Mouse (Mus musculus): Measurements from ENCODE around the gene Gins3. TPM values are rescaled to one million over a fixed set of nuclear protein-coding genes. Genes with fewer than 3 reads are reported as not detected.
A peak's percentile ranks its signal among the peaks of the same experiment; 100 is the strongest.

Gene Gins3
- total and polyA plus RNA-seq, 3 experiments, result 14.0 to 14.4 TPM; not detected in 1

DNA sequence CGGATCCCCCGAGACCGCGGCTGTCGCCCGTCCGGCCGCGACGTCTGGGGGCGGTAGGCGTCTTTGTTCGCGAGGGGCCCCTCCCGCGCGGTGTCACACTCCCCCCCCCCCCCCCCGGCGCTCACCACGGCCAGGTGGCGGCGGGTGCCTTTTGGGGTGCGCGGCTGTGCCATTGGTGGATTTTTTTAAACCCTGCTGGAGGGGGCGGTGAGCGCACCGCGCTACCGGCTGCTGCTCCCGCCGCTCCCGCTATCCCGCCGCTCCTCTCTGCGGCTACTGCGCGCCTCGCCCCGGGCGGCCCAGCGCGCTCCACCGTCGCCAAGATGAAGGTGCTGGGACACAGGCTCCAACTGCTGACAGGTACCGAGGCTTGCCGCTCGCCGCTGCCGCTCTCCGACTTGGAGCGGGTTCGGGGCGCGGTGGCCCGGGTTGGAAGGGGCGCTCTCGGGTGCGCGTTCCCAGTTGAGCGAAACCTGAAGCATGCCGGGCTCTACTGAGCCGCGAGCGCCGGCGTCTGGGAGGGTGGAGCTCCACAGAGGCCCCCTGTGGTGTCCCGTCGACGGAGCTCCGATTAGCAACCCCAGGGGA lies 44.9 kb downstream of the Gins3 start:
- H3K9ac ChIP-seq (ENCODE audit: control insufficient read depth, low read depth, low read length, poor library complexity, severe bottlenecking), result no peak overlapping the region
- H3K27me3 ChIP-seq (ENCODE audit: control insufficient read depth in 1 of 2, insufficient read depth in 2 of 2, low read length in 2 of 2), result peaks cover 6 to 32% of the 10 kb centered on the region in 2 experiments; a peak in 3 of 4 replicates
- no peak for TF ChIP-seq CTCF (IDR thresholded peaks at IDR 0.05 in 2 of 3, conservative IDR thresholded peaks at IDR 0.05 in 1 of 3; ENCODE audit: control insufficient read depth in 1 of 3, insufficient read depth in 1 of 3, low read depth in 2 of 3, low read length in 3 of 3, poor library complexity in 1 of 3, severe bottlenecking in 1 of 3)
- no peak for TF ChIP-seq MAZ (IDR thresholded peaks at IDR 0.05; ENCODE audit: low read depth, low read length)
- TF ChIP-seq EP300 (IDR thresholded peaks at IDR 0.05; ENCODE audit: low read depth in 1 of 2, low read length in 2 of 2), result no peak
- no peak for TF ChIP-seq ZNF384 (IDR thresholded peaks at IDR 0.05; ENCODE audit: low read depth, low read length)
- H3K27ac ChIP-seq (ENCODE audit: control insufficient read depth, low read depth, low read length), result no peak overlapping the region
- H3K36me3 ChIP-seq (ENCODE audit: control insufficient read depth in 1 of 2, insufficient read depth in 2 of 2, low read length in 2 of 2), result no peaks in the 10 kb centered on the region
- peaks cover 0 to 7% of the 10 kb centered on the region in 2 experiments; a peak in 1 of 4 replicates for H3K4me1 ChIP-seq (ENCODE audit: control insufficient read depth in 1 of 2, insufficient read depth in 2 of 2, low read length in 2 of 2)
- no peaks in the 10 kb centered on the region for H3K9me3 ChIP-seq (replicated peaks; ENCODE audit: insufficient read depth, low read length)
- peak; percentile 8 for DNase-seq (ENCODE audit: low read depth, low spot score)
- peak overlapping the region; percentile 7 to 11; a peak in 1 of 4 replicates for H3K4me3 ChIP-seq (ENCODE audit: control insufficient read depth in 1 of 2, insufficient read depth in 1 of 2, low read depth in 2 of 2, low read length in 2 of 2)
- no peaks in the 10 kb centered on the region for H3K79me2 ChIP-seq (ENCODE audit: control insufficient read depth, insufficient read depth, low read length, poor library complexity)

DNA sequence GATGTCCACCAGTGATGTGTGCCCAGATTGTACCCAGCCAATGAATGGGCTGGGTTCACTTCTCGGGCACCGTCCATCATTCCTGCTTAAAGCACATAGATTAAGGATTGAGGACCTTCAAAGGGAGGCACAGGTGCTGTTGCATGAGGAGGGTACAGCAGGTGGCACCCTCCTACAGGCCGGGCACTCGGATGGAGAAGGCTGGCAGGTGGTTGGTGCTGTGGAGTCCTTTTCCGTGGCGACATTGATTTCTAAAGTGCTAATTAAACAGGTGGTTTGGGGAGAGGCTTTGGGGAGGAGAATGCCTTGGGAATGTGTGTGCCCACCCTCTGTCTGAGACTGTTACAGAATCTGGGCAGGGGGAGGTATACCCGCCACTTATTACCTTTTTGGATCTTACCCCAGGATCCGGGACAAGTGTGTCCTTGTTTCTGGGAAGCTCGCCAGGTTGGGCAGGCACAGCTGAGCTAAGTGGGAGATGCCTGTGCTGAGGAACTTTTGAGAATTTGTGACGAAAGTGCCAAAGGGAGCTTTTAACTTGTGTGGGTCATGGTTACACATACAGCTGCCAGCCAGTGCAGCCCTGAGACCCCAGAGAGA lies 54.9 kb downstream of the Gins3 start:
- no peaks in the 10 kb centered on the region for H3K79me2 ChIP-seq (ENCODE audit: control insufficient read depth, insufficient read depth, low read length, poor library complexity)
- no peak for DNase-seq (ENCODE audit: low read depth, low spot score)
- TF ChIP-seq SMC3 (IDR thresholded peaks at IDR 0.05; ENCODE audit: low read depth, low read length), result no peak
- no peak for TF ChIP-seq ZKSCAN1 (IDR thresholded peaks at IDR 0.05; ENCODE audit: low read depth, low read length)

DNA sequence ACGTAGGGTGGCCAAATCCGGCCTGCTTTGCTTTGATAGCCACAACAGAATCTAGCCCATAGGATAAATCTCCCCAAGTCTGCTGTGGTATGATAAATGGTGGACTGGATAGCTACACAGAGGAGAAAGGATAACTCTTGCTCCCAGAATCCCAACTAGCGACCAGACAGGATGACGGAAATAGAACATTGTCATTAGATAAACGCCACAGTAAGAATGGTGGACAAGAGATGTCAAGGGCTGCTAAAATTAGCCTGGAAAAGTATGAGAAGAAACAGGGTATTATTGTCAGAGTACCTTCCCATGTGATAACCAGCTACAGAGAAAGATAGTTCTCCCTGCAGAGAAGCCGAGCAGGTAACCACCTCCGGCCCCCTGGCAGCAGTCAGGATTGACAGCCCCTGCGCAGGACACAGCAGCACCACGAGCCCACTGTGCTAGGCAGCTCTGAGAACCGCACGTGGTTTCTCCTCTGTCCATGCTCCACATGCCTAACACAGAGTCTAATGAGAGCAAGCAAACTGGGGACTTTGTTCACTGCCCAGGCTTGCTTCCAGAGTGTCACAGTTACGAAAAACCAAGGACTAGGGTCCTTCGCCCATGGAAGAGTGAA lies 57.8 kb downstream of the Gins3 start:
- Histone ChIP-seq H3K27me3 (ENCODE audit: control insufficient read depth in 1 of 2, insufficient read depth in 2 of 2, low read length in 2 of 2) (peaks cover 11 to 18% of the 10 kb centered on the region in 2 experiments), H3K79me2 (ENCODE audit: control insufficient read depth, insufficient read depth, low read length, poor library complexity) (no peaks in the 10 kb centered on the region), H3K9me3 (replicated peaks; ENCODE audit: insufficient read depth, low read length) (no peaks in the 10 kb centered on the region), H3K36me3 (ENCODE audit: control insufficient read depth in 1 of 2, insufficient read depth in 2 of 2, low read length in 2 of 2) (no peaks in the 10 kb centered on the region), H3K4me1 (ENCODE audit: control insufficient read depth in 1 of 2, insufficient read depth in 2 of 2, low read length in 2 of 2) (no peaks in the 10 kb centered on the region), H3K9ac (ENCODE audit: control insufficient read depth, low read depth, low read length, poor library complexity, severe bottlenecking) (no peak overlapping the region), H3K4me3 (ENCODE audit: control insufficient read depth in 1 of 2, insufficient read depth in 1 of 2, low read depth in 2 of 2, low read length in 2 of 2) (no peak overlapping the region), H3K27ac (ENCODE audit: control insufficient read depth, low read depth, low read length) (no peak overlapping the region)
- TF ChIP-seq MAX (IDR thresholded peaks at IDR 0.05; ENCODE audit: low read length) (no peak), KAT2A (conservative IDR thresholded peaks at IDR 0.05; ENCODE audit: low read depth, low read length) (no peak), POLR2A (IDR thresholded peaks at IDR 0.05; ENCODE audit: control insufficient read depth in 1 of 2, insufficient read depth in 1 of 2, low read depth in 1 of 2, low read length in 2 of 2, poor library complexity in 1 of 2) (no peak), EP300 (IDR thresholded peaks at IDR 0.05; ENCODE audit: low read depth in 1 of 2, low read length in 2 of 2) (no peak), BHLHE40 (IDR thresholded peaks at IDR 0.05; ENCODE audit: borderline replicate concordance, low read depth, low read length) (no peak), ZMIZ1 (IDR thresholded peaks at IDR 0.05; ENCODE audit: low read depth, low read length) (no peak), MYB (IDR thresholded peaks at IDR 0.05; ENCODE audit: low read depth, low read length) (no peak), SIN3A (IDR thresholded peaks at IDR 0.05; ENCODE audit: low read length) (no peak)
- DNase-seq (ENCODE audit: low read depth, low spot score), result no peak

More for the DNA sequence above, 54.9 kb downstream of the Gins3 start:
- no peaks in the 10 kb centered on the region for H3K9me3 ChIP-seq (replicated peaks; ENCODE audit: insufficient read depth, low read length)
- peaks cover 9 to 19% of the 10 kb centered on the region in 2 experiments for H3K27me3 ChIP-seq (ENCODE audit: control insufficient read depth in 1 of 2, insufficient read depth in 2 of 2, low read length in 2 of 2)
- no peak overlapping the region for H3K4me3 ChIP-seq (ENCODE audit: control insufficient read depth in 1 of 2, insufficient read depth in 1 of 2, low read depth in 2 of 2, low read length in 2 of 2)
- no peak overlapping the region for H3K27ac ChIP-seq (ENCODE audit: control insufficient read depth, low read depth, low read length)
- H3K36me3 ChIP-seq (ENCODE audit: control insufficient read depth in 1 of 2, insufficient read depth in 2 of 2, low read length in 2 of 2), result no peaks in the 10 kb centered on the region
- no peaks in the 10 kb centered on the region for H3K4me1 ChIP-seq (ENCODE audit: control insufficient read depth in 1 of 2, insufficient read depth in 2 of 2, low read length in 2 of 2)
- H3K9ac ChIP-seq (ENCODE audit: control insufficient read depth, low read depth, low read length, poor library complexity, severe bottlenecking), result no peak overlapping the region

Data from MEL (cell line).